Comparison of ENCODE assay signal across 27 mouse cellular contexts in the genomic region with DNA sequence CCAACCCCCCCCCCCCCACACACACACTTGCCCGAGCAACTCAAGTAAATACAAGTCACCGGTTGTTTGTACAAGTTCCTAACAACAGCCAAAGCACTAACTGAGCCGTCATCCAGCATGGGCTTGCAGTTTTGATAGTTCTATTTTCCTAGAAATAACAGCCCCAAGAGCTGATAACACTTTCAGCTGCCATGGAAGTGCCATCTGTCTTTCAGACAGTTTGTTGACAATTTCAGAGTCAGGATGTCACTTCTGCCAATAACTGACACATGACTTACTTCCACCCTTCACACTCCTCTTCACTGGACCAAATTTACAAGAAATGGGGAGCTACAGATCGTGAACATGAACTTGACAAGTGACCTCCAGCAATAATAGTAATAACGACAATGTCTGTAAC.
DNase-seq lines count a peak whose midpoint lies in the region; TF ChIP-seq lines count a peak whose summit lies in the region.
"Had no signal": no experiment of that assay in that cellular context is flagged by ENCODE, and none has a peak within 500 bp of the region (broad histone marks: within the 10 kb centered on the region; RNA-seq: fewer than 3 reads in every experiment).

No protein-coding gene starts in this region.

- no peak for TF ChIP-seq RAD21 in MEL (IDR thresholded peaks at IDR 0.05; ENCODE audit: low read depth, low read length)

- H3K27ac ChIP-seq in MEL (ENCODE audit: control insufficient read depth, low read depth, low read length) = no peak overlapping the region
- no peak overlapping the region for H3K27ac ChIP-seq in thymus, adult 2 months (ENCODE audit: control insufficient read depth, insufficient read depth, low read length)
- H3K27ac ChIP-seq: embryonic facial prominence, embryonic 12.5 days; gastrocnemius, adult 2 months; heart, adult 2 months; hindbrain, embryonic 14.5 days; limb, embryonic 13.5 days; liver, embryonic 12.5 days; midbrain, embryonic 10.5 days; midbrain, embryonic 15.5 days; neural tube, embryonic 15.5 days had no signal

- TF ChIP-seq POLR2A in MEL (IDR thresholded peaks at IDR 0.05; ENCODE audit: control insufficient read depth in 1 of 2, insufficient read depth in 1 of 2, low read depth in 1 of 2, low read length in 2 of 2, poor library complexity in 1 of 2) = no peak
- TF ChIP-seq POLR2A in thymus, adult 2 months (IDR thresholded peaks at IDR 0.05; ENCODE audit: control insufficient read depth, extremely low read depth, insufficient read depth, low read length, poor library complexity) = no peak

- no peak overlapping the region for H3K4me3 ChIP-seq in MEL (ENCODE audit: control insufficient read depth in 1 of 2, insufficient read depth in 1 of 2, low read depth in 2 of 2, low read length in 2 of 2)
- H3K4me3 ChIP-seq in thymus, adult 2 months (ENCODE audit: control insufficient read depth, insufficient read depth, low read length) = no peak overlapping the region
- H3K4me3 ChIP-seq: embryonic facial prominence, embryonic 12.5 days; gastrocnemius, adult 2 months; heart, adult 2 months; heart, embryonic 12.5 days; limb, embryonic 13.5 days; liver, embryonic 12.5 days; midbrain, embryonic 10.5 days; midbrain, embryonic 15.5 days; neural tube, embryonic 15.5 days had no signal

- H3K9ac ChIP-seq in MEL (ENCODE audit: control insufficient read depth, low read depth, low read length, poor library complexity, severe bottlenecking) = no peak overlapping the region
- H3K9ac ChIP-seq: embryonic facial prominence, embryonic 12.5 days; heart, embryonic 12.5 days; hindbrain, embryonic 14.5 days; limb, embryonic 13.5 days; liver, embryonic 12.5 days; midbrain, embryonic 15.5 days; neural tube, embryonic 15.5 days had no signal

- H3K36me3 ChIP-seq in MEL (ENCODE audit: control insufficient read depth in 1 of 2, insufficient read depth in 2 of 2, low read length in 2 of 2) = no peaks in the 10 kb centered on the region; a peak in 1 of 4 replicates
- peaks cover 31% of the 10 kb centered on the region for H3K36me3 ChIP-seq in thymus, adult 2 months (ENCODE audit: control insufficient read depth, insufficient read depth, low read length)
- H3K36me3 ChIP-seq: embryonic facial prominence, embryonic 12.5 days; heart, embryonic 12.5 days; limb, embryonic 13.5 days; liver, embryonic 12.5 days; midbrain, embryonic 10.5 days; midbrain, embryonic 15.5 days; neural tube, embryonic 15.5 days had no signal

- H3K4me1 ChIP-seq in MEL (ENCODE audit: control insufficient read depth in 1 of 2, insufficient read depth in 2 of 2, low read length in 2 of 2) = no peaks in the 10 kb centered on the region
- H3K4me1 ChIP-seq in thymus, adult 2 months (replicated peaks; ENCODE audit: control insufficient read depth, insufficient read depth, low read length) = no peaks in the 10 kb centered on the region
- H3K4me1 ChIP-seq: embryonic facial prominence, embryonic 12.5 days; heart, embryonic 12.5 days; liver, embryonic 12.5 days; midbrain, embryonic 10.5 days; midbrain, embryonic 15.5 days; neural tube, embryonic 15.5 days had no signal

- no peaks in the 10 kb centered on the region for H3K27me3 ChIP-seq in MEL (ENCODE audit: control insufficient read depth in 1 of 2, insufficient read depth in 2 of 2, low read length in 2 of 2)
- no peaks in the 10 kb centered on the region for H3K27me3 ChIP-seq in thymus, adult 2 months (ENCODE audit: control insufficient read depth, insufficient read depth, low read length)
- H3K27me3 ChIP-seq: embryonic facial prominence, embryonic 12.5 days; heart, embryonic 12.5 days; limb, embryonic 13.5 days; liver, embryonic 12.5 days; midbrain, embryonic 15.5 days; neural tube, embryonic 15.5 days had no signal

- TF ChIP-seq EP300 in MEL (IDR thresholded peaks at IDR 0.05; ENCODE audit: low read depth in 1 of 2, low read length in 2 of 2) = no peak

- no peaks in the 10 kb centered on the region for H3K79me2 ChIP-seq in MEL (ENCODE audit: control insufficient read depth, insufficient read depth, low read length, poor library complexity)

- WGBS in thymus, adult 2 months = 95% methylated on average over 5 of the region's 5 CpGs

- TF ChIP-seq CTCF in MEL (IDR thresholded peaks at IDR 0.05 in 2 of 3, conservative IDR thresholded peaks at IDR 0.05 in 1 of 3; ENCODE audit: control insufficient read depth in 1 of 3, insufficient read depth in 1 of 3, low read depth in 2 of 3, low read length in 3 of 3, poor library complexity in 1 of 3, severe bottlenecking in 1 of 3) = no peak
- no peak for TF ChIP-seq CTCF in thymus, adult 2 months (IDR thresholded peaks at IDR 0.05; ENCODE audit: borderline replicate concordance, control insufficient read depth, extremely low read depth, insufficient read depth, low read length, poor library complexity)

- peak; percentile 24 for DNase-seq in layer of hippocampus, adult 11-12 months (ENCODE audit: low spot score)
- no peak for DNase-seq in layer of hippocampus, postnatal 25 days (ENCODE audit: extremely low spot score in 1 of 2, low spot score in 1 of 2)
- DNase-seq in MEL (ENCODE audit: low read depth, low spot score) = peak; percentile 6
- peak; percentile 32 for DNase-seq in brain, adult 2 months (ENCODE audit: low read depth, low spot score)
- peak; percentile 12 to 67 for DNase-seq in layer of hippocampus, postnatal 14 days (ENCODE audit: low spot score in 2 of 2)
- no peak for DNase-seq in thymus, adult 2 months
- DNase-seq: adrenal gland, postnatal 14 days; B cell, adult 2 months; cerebellum, adult 11-12 months; cerebellum, adult 9-11 months; embryo, embryonic 11 days; gastrocnemius, adult 2 months; gastrocnemius, postnatal 36 days; heart, adult 2 months; kidney, postnatal 14 days; lung, adult 18-20 months; lung, postnatal 10 days; retina, postnatal 1 day; right cerebral cortex, postnatal 14 days had no signal

- no peaks in the 10 kb centered on the region for H3K9me3 ChIP-seq in MEL (replicated peaks; ENCODE audit: insufficient read depth, low read length)
- H3K9me3 ChIP-seq: embryonic facial prominence, embryonic 12.5 days; heart, embryonic 12.5 days; limb, embryonic 13.5 days; liver, embryonic 12.5 days; midbrain, embryonic 10.5 days; midbrain, embryonic 15.5 days; neural tube, embryonic 15.5 days had no signal

TF ChIP-seq in MEL, 35 proteins besides CTCF, POLR2A, EP300 and RAD21:
- TF ChIP-seq MAX (IDR thresholded peaks at IDR 0.05; ENCODE audit: low read length) (no peak), NELFE (IDR thresholded peaks at IDR 0.05; ENCODE audit: low read depth, low read length) (no peak), ZNF384 (IDR thresholded peaks at IDR 0.05; ENCODE audit: low read depth, low read length) (no peak), E2F4 (IDR thresholded peaks at IDR 0.05; ENCODE audit: borderline replicate concordance, low read depth, low read length) (no peak), HCFC1 (IDR thresholded peaks at IDR 0.05; ENCODE audit: low read depth, low read length) (no peak), SMC3 (IDR thresholded peaks at IDR 0.05; ENCODE audit: low read depth, low read length) (no peak), GABPA (IDR thresholded peaks at IDR 0.05; ENCODE audit: low read depth, low read length) (no peak), CHD1 (IDR thresholded peaks at IDR 0.05; ENCODE audit: low read depth, low read length) (no peak), SIN3A (IDR thresholded peaks at IDR 0.05; ENCODE audit: low read length) (no peak), CHD2 (IDR thresholded peaks at IDR 0.05; ENCODE audit: low read length) (no peak), MEF2A (IDR thresholded peaks at IDR 0.05; ENCODE audit: extremely low read depth, insufficient replicate concordance, low read depth, low read length, poor library complexity, severe bottlenecking) (no peak), MAFK (IDR thresholded peaks at IDR 0.05; ENCODE audit: borderline replicate concordance, low read depth, low read length) (no peak), GATA1 (IDR thresholded peaks at IDR 0.05; ENCODE audit: low read depth, low read length) (no peak), ZMIZ1 (IDR thresholded peaks at IDR 0.05; ENCODE audit: low read depth, low read length) (no peak), USF1 (IDR thresholded peaks at IDR 0.05; ENCODE audit: low read depth, low read length) (no peak), ZC3H11A (IDR thresholded peaks at IDR 0.05; ENCODE audit: low read depth, low read length) (no peak), ZKSCAN1 (IDR thresholded peaks at IDR 0.05; ENCODE audit: low read depth, low read length) (no peak), BHLHE40 (IDR thresholded peaks at IDR 0.05; ENCODE audit: borderline replicate concordance, low read depth, low read length) (no peak), RCOR1 (IDR thresholded peaks at IDR 0.05; ENCODE audit: low read depth, low read length) (no peak), UBTF (IDR thresholded peaks at IDR 0.05; ENCODE audit: borderline replicate concordance, insufficient read depth, low read depth, low read length) (no peak)

Comparison
In these comparisons a context has a peak if more than half of its experiments do, and no peak if none do; other contexts are left out.
1. DNase-seq: peak in layer of hippocampus, adult 11-12 months (single experiment), MEL (single experiment), brain, adult 2 months (single experiment) and layer of hippocampus, postnatal 14 days (2 of 2); none in layer of hippocampus, postnatal 25 days (0 of 2) and thymus, adult 2 months (single experiment).